Mouse (Mus musculus) thymus, postnatal 10 days (tissue): ENCODE measurements around the gene Stn1.

Experiments
- DNase-seq, 2 experiments: peaks; one replicate each; pipeline ENCODE4 v3.0.0; 2021; ENCODE audit warnings: low spot score in 2 of 2

Stn1 gene

DNA sequence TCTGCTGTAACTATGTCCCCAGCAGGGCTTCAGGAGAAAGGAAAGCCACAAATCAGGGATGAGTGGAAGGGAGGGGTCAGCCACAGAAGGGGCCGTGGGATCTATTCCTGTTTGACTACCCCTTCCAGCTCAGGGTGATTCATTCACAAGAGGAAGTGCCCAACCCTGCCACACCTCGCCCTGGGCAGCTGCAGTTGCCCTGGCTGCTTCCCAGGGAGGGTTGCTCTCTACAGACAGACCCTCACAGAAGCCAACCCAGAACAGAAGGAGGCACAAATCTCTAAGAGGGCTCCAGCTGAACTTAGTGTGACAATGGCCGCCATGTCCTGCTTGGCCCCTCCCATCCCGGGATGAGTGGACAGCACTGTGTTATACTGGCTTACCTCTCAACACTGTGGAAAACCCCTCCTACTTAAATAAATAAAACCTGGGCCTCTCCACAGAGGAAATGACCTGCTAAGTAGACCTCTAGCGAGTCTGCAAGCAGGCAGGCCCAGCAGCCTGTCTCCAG is 28.5 kb downstream of the Stn1 start:
- DNase-seq, result no peak

DNA sequence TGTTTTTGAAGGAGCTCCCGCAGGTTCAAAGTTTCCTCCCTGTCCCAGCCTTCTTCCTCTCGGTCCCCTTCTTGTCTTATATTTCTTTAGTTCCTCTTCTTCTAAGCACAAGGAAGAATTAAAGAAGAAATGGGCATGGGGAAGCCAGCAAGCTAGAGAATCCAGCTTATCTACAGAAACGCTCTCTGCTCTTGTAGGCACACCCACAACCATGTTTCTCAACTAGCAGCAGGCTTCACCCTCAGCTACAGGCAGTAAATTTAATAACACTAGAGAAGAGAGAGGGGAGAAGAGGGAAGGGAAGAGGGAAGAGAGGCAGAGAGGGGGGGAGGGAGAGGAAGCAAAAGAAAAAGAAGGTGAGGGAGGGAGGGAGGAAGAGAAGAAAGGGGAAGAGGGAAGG is 29.1 kb downstream of the Stn1 start:
- no peak for DNase-seq

GRCm38 (mm10) chr19:47507128-47508121 is 29.9 kb downstream of the Stn1 start:
- peak in 1 of 2 experiments; percentile 70 for DNase-seq

DNA sequence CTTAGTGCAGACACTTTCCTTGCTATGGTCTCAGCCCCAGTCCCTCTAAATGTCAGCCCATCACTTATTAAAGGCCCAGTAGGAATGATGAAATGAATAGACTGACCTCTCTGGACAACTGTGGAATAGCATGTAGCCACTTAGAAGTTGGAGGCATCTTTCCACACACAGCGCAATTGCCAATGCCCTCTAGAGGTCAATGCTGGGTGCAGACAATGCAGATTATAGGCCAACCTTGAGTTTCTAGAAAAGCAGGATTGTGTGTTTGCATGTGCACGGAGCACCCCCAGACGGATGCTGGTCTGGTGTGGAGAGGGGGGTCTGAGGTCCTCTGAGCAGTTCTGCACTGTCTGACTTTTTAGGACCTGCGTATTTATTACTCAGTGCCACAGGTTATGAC is 33.7 kb downstream of the Stn1 start:
- DNase-seq, result peak in 1 of 2 experiments; percentile 21

GRCm38 (mm10) chr19:47502563-47502962 is 34.7 kb downstream of the Stn1 start:
- DNase-seq, result peak in 1 of 2 experiments; percentile 40

DNA sequence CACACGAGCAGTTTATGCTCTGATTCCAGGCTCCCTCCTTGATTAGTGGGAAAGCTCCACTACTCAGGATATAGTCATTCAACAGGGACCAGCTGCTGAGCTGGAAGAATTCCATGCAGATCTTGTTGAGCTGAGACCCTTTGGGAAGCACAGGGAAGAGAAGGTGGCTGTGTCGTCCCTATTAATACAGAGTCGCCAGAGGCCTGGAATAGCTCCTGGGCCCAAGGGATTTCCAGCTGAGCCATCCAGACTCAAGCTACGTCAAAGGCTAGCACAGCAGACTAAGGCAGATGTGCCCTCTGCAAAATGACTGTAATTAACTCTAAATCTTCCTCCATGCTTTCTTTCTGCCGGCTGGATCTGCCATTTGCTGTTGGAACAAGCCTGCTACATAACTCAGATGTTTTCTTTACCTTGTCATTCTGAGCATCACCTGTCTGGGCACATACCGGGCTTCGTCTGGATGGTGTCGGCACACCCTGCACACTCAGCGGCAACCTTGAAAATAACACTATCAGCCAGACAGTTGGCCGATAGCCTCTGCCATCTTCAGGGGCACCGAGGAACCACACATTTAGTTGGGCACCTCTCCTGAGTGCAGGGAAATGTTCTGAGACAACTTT is 36.8 kb downstream of the Stn1 start:
- DNase-seq, result no peak

- DNase-seq, result no peak
Observed at GRCm38 (mm10) chr19:47499841-47500240, 37.5 kb downstream of the Stn1 start.

DNA sequence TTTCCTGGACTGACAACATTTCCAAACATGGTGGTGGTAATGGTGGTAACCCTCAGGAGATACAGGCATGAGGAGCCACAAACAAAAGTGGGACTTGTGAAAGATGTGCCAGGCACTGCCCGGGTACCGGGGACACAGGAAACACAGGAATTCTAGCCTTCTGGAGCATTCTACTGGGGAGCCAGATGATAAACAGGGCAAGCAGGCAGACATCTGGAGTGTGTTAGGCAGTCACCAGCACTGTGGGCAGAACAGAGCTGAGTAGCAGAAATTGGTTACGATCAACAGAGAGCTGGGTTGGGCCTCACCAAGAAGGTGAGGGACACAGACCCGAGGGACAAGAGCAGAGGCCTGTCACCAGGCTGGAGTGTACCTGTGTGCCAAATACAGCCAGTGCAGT is 38.4 kb downstream of the Stn1 start:
- DNase-seq, result no peak

DNA sequence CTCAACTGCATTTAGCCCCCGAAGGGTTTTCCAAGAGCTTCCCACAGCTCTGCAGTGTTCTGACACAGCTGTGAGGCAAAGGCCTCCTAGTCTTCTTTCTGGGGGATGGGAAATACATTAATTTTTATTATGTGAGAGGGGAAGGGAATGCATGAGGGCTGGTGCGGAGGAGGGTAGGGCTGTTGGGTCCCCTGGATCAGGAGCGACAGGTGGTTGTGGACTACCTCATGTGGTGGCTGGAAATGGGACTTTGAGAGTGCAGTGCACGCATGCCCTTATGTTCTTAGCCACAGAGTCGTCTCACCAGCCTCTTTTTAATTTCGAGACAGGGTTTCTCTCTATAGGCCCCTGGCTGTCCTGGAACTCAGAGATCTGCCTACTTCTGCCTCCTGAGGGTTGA is 39.6 kb downstream of the Stn1 start:
- no peak for DNase-seq

DNA sequence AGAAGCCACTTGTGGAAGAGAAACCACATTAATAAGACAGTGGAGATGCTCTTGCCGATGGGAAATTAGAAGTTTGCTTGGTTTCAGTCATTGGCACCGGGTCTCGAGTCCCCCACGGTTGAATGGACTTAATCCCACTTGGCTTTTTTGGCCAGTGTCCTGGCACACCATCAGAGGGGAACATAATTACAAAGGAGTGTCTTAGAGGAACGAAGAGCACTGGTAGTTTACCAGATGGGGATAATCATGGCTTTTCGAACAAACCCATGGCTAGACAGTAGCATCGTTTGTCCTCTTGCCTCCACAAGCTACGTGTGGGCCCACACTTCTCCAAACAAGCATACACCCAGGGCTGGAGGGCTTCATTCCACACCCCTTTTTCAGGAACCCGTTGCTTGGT is 40.0 kb downstream of the Stn1 start:
- DNase-seq, result no peak

- DNase-seq, result no peak
Observed at GRCm38 (mm10) chr19:47493017-47493997, 44.0 kb downstream of the Stn1 start.

GRCm38 (mm10) chr19:47492422-47492821 is 44.9 kb downstream of the Stn1 start:
- DNase-seq, result no peak

GRCm38 (mm10) chr19:47491853-47492252 is 45.5 kb downstream of the Stn1 start:
- no peak for DNase-seq

- no peak for DNase-seq
Observed at GRCm38 (mm10) chr19:47489233-47489632, 48.1 kb downstream of the Stn1 start.

DNA sequence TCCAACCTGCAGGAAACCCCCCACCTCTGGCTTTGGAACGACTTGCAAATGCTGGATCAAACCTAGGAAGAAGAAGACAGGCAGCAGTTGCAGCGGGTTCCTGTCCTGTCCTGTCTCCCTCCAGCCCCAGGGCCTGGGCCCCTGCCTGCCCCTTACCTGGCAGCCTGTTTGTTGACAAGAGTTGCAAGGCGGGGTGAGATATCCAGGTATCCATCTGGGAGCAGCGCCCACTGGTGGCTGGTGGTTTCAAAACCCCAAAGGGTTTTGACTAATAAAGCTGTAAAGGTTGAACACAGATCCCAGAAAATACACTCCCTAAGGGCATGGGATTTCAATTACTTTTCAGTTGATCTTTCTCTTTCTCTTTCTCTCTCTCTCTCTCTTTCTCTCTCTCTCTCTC is 49.1 kb downstream of the Stn1 start:
- peak in 1 of 2 experiments; percentile 40 for DNase-seq

- no peak for DNase-seq
Observed at GRCm38 (mm10) chr19:47487572-47487971, 49.7 kb downstream of the Stn1 start.

DNA sequence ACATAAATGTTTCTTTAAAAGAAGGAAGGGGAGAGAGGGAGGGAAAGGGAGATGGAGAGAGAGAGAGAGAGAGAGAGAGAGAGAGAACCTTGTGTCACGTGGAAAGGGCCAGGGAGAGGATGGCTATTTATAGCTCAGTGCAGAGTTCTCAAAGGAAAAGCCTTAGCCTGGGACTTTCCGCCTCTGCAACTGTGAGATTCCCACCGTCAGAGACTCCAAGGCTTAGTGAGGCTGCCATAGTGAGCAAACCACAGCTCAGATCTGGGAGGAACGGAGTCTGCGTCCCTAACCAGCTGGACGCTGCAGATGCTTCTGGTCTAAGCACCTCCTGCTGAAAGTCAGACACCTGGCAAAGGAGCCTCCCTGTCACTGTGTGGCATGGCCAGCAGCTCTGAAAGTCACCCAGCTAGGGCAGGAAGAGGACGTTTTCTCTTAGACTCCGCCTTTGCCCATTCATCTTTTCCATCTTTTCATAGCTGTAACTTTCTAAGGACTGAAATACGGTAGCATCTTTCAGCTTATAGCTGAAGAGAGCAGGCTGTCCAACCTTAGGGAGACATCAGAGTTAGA is 51.2 kb downstream of the Stn1 start:
- DNase-seq, result no peak

- no peak for DNase-seq
Observed at GRCm38 (mm10) chr19:47484110-47484509, 53.2 kb downstream of the Stn1 start.

DNA sequence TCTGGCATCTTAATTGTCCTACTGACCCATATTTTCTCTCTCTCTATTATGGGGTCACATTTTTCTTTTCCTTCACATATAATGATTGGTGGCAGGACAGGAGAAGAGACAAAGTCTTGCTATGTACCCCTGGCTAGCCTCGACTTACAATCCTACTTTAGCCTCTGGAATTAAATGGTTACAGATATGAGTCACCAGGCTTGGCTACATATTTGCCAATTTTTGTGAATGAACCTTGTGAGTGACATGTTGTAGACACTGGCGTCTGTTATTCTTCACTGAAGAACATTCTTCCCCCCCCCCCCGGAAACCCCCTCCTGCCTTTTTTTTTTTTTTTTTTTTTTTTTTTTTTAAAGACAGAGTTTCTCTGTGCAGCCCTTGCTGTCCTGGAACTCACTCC is 54.0 kb downstream of the Stn1 start:
- DNase-seq, result no peak

DNA sequence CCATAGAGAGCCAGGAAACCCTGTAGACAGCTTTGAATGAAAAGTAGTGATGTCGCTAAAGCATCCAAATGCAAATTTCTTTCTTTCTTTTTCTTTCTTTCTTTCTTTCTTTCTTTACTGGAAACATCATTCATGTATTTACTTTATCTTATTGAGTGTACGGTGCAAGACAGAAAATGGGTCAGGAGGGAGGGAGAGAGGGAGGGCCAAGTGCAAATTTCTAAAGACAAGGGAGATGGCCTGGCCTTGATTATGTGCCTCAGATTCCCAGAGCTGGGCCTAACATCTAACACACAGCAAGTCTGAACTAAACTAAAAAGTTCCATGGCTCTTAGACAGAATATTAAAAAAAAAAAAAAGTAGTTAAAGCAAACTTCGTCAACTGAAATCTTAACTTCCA is 63.9 kb downstream of the Stn1 start:
- no peak for DNase-seq

DNA sequence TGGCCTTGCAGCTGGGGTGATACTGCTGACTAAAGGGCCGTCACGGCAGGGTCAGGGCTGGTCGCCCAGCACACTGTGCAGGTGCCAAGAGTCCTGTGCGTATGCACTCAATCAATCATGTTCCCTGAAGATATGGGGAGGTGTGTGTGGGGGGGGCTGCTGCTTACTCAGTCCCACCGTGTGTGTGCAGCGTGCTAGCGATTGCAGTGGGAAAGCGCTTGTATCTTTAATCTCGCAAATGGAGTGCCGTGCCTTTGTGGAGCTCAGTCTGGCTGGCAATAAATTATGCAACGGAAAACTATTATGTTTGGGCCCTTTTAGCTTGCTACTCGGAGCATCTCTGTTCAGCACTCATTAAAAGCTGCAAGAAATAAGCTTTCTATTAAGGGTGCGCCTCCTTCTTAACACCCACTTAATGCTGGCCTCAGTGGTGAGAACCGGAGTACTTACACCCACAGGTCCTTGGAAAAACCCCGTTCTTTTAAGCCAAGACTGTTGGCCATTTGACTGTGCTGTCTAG is 64.4 kb downstream of the Stn1 start:
- DNase-seq, result no peak
